Mouse (Mus musculus) hindlimb bud, embryonic 11.5 days (tissue): ENCODE measurements at regions not wholly inside any gene's neighbourhood (a gene's known extent, or its start where the extent isn't known, plus 50 kb on each side); places are given as distances from the start of the nearest gene placed in this dataset.

ENCODE experiments used
- DNase-seq: peaks from one replicate; pipeline ENCODE4 v3.0.0-alpha.2; 2012; ENCODE audit warnings: low read depth, low spot score; ENCODE audit errors: extremely low spot score

DNA sequence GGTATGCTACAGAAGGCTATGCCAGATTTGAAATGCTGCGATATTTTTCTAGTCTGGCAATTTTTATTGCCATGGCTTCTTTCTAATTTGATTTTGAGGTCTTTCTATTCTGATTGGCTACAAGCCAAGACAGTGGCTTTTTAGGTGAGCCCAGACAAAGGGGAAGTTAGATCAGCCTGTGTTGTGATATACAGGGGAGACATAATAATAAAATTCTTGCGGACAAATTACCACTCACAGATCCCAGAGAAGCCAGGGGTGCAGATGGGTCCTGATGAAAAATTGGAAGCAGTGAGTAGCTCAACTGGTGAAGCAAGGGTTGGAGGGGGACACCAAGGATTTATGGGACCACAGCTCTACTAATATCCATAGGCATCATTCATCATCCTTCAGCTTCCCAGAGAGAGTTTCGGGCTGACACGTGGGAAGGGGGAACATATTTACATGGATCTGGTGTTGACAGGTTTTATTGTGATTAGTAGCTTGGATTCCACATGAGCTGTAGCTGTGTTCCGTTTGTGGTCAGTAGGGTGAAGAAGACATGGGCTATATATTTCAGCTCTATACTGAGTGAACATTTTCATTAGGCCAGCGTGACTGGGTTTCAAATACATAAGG, 190.0 kb downstream of the Gm5447 start:
- peak; percentile 6 for DNase-seq

DNA sequence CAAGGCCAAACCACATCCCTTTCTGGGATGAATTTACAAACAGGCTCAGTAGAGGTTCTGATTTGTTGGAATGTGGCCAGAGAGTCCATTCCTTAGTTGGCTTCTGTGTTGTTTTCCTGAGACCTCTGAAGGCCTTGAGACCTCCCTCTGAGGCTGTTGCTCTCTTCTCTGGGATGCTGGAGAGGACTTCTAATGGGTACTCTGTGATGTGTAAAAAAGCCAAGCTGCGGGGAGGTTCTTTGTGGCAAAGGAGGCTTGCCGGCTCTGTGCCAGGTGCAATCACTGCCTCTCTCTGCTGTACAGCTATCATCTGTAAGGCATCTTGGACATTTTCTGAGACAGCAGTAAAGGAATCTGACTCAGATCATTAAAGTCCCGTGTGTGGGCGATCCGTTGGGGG, 192.3 kb downstream of the Gm5447 start:
- DNase-seq: no peak

DNA sequence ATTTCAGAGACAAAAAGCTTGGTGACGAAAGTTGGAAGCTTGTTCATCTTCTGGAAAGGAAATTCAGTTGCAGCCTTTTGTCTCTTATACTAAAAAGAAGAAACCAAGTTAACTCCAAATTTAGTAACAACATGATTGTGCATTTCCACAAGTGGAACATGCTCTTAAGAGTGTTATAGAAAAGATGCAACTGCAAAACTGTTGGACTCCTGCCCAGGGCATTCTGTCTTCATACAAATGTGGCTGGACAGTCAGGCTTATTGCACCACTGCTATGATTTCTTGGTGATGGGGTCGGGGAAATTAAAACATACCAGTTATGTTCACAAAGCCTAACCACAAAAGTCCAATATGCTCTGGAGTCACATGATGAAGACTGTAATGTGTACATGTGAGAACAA, 194.8 kb downstream of the Gm5447 start:
- DNase-seq: no peak

DNA sequence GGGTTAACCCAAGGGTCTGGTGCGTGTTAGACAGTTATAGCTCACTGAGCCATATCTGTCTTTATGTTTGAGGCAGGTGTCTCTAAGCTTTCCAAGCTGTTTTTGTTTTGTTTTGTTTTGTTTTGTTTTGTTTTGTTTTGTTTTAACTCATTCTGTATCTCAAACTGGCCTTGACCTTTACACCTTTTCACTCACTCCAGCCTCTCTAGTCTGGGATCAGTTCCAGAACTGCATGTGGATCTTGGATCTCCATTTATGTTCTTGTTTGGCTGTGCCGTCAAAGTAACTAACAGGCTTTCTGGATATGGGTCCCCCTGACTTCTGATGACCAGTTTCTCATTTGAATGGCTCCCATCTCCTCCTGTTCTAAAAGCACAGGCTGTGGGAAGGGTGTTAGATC, 197.7 kb downstream of the Gm5447 start:
- no peak for DNase-seq

DNA sequence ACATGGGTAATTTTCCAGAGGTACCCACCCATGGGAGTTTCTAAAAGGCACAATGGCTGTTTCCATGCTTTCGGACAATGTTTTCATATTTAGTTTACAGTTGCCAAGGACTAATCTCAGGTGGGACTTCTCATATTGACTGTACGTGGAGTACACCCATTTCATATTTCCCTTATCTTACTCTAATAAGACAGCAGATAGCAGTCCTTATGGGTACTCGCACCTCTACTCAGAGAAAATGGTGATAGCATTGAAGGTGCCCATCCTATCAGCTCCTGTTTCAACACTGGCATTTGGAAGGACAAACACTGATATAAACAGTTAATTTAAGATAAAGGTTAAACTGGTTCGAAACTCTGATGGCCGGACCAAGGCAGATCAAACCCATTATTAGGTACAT, 198.6 kb downstream of the Gm5447 start:
- DNase-seq: no peak

DNA sequence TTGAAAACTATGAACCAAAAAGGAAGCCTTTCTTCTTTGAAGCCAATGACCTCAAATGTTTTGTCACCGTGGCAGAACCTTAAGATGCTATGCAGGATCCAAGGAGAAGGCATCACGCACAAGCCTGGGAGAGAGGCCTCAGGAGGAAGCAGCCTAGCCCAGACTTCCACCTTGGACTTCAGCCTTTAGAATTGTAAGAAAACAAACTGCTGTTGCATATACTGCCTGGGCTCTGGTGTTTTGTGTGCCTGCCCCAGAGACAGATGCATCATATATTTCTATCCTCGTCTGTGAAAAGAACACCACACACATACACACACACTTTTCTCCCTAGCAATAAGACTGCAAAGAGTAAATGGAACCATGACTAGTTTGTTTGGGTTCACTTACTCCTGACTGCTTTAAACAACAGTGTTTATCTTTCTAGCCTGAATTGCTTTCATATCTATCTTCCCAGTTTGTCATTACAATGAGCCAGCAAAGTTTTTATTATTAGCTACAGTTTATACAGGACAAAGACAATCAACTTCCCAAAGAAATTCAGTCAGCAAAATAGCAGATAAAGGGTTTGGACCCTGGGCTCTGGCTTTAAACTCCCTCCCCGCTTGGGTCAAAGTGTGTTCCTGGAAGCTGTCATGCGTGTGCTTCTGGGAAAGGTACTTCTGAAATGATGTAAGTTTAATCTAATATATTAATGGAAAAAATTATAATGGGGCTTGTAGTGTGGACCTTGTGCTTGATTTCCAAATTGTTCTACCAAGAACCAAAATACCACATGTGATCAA, 204.2 kb downstream of the Gm5447 start:
- DNase-seq: no peak

DNA sequence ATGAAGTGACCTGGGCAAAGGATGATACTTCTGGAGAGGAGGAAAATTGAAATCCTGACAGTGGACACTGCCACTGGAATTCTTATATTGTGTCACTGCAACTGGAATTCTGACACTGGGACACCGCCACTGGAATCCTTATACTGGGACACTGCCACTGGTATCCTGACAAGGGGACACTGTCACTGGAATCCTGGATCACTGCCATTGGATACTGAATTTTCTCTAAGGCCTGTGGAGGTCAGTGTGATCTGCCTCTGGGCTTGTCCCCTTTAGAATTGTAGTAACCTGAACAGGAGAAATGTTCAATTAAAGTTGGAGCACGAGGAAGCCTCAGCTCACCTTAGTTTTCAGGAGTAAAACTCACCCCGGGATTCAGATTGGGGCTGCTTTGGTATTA, 205.0 kb downstream of the Gm5447 start:
- DNase-seq: no peak

DNA sequence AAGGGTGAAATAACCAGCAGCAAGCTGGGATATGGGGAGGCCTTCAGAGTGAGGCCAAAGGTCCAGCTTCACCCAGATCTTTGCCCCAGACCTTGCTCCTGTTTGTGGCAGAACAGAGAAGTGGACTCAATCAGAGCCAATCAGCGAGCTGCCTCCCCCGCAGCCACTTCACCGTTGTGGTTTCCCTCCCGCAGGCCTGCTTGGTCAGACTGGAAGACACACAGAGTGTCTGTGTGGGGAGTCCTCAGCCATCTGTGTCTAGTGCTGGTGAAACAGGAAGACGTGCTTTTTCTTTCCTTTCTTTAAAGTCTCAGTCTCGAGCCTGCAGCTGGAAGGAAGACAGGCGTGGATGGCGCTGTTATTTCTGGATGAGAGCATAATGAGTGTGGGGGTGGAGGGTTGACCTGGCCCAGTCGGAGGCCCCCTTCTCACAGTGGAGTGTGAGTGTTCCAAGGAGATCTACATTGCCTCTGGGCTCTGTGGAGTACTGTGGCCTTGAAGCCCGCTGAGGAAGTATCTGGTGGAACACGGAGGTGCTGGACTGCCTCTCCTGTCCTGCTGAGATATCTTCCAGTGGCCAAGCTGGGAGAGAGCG, 205.5 kb downstream of the Gm5447 start:
- DNase-seq: no peak

DNA sequence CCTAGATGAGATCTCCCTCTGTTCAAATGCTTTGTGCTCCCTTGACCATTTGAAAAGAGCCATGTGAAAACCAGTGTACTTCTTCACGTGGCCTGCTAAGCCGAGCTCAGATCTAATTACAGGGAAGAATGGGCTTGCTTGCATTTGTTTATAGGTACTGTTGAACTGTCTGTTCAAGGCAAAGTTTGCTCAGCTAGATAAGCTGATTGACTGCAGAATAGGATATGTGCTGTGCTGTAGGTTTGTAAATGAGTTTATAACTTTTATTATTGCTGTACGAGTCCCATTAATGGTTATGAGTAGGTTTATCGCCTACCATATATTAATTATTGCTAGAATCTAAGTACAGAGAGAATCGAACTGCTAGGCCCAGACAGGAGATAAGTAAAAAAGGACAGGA, 207.5 kb downstream of the Gm5447 start:
- DNase-seq: no peak

DNA sequence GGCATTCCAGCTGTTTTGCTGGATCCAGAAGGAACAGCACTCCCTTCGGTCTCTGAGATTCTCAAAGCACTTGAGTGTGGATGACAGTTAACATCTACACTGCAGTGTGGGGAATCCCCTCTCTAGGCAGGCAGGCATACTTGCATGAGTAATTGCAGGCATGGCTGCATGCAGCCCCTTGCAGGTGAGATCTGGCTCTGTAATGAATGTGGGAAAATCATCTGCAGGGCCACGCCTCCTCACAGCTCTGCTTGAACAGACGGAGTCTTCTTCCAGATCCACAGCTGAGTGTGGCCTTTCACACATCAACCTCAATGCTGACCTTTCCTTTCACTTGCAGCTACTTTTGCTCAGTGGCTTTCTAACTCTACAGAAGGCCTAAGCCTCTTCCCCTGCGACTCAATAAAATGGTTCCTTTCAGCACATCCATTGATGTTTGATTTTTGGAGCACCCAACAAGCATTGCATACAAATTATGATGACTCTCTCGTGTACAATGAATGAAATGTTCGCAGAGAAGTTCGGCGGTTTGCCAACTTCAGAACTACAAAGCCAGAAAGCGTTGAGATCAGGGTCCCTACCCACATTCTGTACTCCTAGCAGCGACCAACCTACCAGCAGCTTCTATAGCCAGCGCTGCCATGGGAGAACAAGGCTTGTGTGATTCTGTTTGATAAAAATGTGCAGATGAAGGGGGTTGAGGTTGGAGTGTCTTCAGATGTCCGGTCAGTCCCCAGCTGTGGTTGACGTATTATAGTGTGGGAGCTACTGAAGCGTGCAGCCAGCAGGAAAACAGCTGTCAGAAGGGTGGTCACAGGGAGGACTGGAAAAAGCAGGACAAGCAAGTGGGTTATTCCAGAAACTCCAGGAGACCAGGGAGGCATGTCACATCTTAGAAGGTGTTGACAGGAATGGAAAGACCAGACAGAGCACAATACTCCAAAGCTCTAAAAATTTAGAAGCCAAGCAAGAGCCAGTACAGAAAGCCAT, 211.1 kb downstream of the Gm5447 start:
- no peak for DNase-seq

DNA sequence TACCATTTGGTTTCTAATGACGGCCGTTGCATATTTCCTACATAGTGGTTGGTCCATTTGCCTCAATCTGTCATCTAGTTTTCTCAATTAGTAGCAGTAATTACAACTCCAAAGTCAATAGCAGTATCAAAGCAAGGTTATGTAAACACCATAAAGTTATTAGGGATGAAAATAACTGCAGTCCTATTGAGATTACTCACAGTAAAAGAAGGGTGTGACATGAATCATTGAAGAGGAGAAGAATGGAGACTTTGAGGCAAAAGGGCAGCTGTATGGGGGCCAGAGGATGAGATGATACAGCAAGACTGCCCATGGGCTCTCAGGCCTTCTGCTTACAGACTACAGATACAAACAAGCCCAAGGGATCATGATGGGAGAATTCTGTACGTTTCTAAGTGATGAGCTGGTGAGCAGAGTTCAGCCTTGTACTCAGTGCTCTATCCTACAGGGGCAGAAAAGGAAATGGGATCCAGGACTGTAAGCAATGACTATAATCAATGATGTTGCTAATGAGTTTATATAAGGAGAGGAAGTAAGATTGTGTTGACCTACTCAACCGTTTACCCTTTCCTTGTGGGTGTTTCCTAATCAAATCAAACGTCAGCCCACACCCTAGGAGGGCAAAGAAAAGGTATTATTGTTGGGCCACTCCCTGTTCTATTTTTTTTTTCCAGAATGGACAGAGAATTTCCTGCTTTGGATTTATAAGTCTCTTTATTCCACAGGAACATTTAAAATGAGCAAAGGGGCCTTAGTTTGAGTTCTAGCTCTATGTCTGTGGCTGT, 213.0 kb downstream of the Gm5447 start:
- no peak for DNase-seq

DNA sequence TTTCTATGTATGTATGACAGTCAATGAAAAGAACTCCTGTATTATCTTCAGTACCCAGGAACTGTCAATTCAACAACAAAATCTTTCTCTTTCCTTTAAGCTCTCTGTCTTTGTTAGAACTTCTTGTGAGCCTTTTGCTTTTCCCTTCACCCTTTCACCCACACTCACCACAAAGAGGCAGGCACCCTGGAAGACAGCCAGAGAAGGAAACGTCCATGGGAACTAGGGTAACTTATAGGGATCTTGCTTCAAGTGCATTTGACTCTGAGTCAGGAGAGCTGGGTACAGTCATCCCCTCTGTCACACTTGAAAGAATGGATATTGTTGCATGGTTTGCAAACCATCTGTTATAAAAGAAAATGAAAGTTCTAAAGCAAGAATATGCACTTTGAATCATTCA, 215.1 kb downstream of the Gm5447 start:
- no peak for DNase-seq

DNA sequence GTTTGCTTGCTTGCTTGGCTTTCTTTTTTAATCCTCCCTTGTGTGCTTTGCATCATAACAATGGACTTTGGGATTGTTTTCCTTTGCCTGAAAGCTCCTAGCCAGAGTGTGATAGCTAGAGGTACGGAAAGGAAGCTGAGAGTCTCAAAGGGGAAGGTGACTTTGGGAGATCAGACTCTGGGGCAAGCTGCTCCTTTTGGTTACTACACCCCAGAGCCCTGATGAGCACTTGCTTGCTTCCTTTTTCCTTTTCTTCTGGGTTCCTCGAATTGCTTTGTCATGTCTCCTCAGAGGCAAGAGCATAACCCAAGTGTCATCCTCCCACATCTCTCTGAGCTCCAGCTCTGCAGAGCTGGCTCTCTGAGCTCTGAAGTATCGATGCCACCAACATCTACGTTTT, 216.0 kb downstream of the Gm5447 start:
- DNase-seq: no peak

DNA sequence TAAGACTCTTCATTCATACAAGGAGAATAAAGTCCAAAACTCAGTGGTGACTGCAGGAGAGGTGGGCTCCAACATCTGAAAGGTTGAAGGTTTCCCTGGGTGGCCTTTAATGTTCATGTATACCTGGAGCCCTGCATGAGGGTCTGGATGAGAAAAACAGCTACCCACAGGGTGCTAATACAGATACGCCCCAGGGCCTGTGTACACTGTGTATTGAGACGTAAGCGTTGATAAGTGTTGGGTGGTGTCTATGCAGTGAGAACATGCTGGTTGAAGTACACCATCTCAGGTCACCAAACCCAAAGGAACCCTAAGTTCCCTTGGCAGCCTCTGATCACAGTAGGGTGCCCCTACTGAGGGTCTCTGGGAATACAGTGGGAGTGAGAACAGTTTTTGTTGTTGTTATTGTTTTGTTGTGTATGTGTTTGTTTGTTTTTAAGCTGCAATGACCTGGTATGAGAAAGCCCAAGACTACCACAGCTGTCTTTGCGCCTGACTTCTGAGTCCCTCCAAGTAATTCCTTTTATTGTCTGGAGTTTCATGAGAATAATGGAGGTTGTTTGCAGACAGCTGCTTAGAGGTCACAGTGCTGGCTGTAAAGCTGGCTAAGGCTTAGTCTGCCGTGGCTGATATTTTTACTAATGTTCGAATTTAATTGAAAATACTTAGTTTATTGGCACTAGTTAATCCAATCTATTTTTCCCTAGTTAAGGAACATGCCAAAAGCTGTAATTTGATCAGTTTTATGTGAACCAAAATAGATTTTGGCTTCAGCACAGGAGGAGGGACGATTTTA, 217.5 kb downstream of the Gm5447 start:
- DNase-seq: no peak

DNA sequence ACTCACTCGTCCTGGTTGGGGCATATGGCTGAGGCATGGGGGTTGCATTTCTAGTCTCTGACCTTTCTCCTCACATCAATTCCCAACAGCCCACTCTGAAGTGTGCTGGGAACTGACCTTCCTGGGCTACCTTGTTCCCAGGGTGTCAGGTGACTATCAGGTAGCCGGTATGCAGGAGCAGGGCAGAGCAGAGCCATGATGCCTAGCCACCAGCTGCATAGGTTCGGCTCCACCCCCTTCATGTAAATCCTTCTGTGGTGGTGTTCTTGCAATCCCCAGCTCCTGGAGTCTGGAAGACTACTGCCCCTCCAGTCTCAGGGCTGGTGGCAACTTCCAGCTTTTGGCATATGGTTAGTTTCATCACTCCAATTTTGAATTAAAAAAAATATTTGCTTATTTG, 221.0 kb downstream of the Gm5447 start:
- DNase-seq: no peak

DNA sequence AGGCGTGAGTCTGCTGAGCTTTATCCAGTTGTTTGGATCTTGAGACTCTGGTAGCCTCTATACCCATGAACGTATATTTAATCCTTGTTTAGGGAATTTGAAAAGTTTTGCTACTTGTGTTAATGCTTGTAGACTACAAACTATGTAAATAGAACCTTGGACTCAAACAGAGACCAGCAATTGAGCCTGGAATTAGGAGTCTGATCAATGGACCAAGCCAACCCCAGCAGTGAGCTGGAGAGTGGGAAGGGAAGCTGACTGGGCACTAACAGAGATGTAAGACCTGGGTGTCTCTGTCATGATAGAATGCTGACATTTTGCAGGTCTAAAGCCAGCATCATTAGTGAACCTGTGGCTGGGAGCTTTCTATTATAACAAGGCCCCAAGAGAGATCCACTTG, 222.5 kb downstream of the Gm5447 start:
- DNase-seq: no peak

DNA sequence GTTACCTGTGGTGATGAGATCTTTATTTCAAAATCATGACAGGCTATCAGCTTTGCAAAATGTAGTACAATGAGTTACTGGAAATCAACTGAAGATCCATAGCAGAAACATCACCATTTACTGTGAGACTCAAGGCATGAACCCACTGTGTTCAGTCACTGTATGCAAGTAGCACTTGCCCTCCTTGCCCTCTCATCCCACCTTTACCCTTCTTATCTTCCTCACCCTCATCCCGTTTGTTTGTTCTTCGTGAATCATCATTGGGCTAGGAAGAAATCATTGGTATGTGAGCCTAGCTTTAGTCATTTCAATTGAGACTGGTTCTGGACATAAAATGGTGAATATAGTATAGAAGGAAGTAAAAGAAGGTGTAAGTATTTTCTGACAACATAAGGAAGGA, 223.6 kb downstream of the Gm5447 start:
- DNase-seq: no peak

DNA sequence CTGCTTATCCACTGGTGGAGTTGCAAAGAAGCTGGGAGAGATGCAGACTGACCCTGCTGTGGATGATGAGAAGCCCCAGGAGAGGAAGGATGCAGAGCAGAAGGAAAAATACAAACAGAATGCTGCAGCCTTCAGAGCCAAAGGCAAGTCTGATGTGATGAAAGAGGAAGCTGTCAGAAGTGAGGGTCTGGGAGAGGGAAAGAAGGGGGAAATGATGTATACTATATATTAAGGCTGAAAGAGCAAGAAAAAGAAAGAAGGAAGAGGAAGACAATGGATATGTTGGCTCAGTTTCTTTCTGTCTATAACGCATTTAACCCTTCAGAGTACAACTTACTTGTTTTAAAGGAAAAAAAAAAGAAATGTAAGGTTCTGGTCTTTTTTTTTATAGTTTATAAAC, 225.4 kb downstream of the Gm5447 start:
- no peak for DNase-seq

DNA sequence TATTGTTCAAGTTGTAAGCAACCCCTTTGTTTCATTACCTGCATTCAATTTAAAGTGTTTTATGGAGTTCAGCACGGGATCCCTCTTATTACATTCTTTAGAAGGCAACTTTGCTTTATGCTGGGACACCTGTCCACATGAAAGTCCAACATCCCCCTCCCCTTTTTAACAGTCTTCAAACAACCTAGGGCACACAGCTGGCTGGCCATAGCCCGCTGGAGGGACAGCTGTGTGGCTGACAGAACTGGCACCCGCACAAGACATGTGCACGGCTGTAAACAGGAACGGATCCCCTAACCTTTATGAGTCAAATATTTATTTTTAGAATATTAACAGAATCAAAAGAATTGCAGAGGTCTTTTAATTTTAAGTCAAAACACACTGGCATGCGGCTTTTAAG, 230.1 kb downstream of the Gm5447 start:
- no peak for DNase-seq

DNA sequence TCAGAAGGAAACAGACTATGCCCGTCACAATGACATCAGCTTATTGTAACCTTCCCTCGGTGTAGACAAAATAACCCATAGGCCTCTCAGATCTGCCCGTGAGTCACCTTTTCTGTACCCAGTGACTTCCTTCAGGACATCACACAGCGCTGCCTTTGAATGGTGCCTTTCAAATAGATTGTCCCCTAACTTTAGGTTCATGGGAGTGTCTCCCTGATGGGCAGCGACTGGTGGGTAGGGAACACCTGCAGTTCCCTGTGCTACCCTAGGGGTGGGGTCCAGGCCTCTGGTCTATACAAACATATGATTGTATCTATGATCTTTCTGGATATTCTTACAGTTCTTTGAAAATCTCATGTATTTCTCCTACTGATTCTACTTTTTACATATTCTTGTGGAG, 232.4 kb downstream of the Gm5447 start:
- DNase-seq: no peak
